Mouse (Mus musculus): ENCODE data around the gene Ankrd23.
A peak's percentile ranks its signal among the peaks of the same experiment; 100 is the strongest.
"Not testable (repeated sequence)": the region's sequence is repeated elsewhere in the genome, so short reads cannot be mapped to it uniquely, and the experiment has no call there.

Ankrd23 gene

GRCm38 (mm10) chr1:36536783-36537182 lies at the start of gene Ankrd23:
Gene Ankrd23, minus strand, starts transcription at chr1:36536883.
- not testable (repeated sequence) for DNase-seq

DNA sequence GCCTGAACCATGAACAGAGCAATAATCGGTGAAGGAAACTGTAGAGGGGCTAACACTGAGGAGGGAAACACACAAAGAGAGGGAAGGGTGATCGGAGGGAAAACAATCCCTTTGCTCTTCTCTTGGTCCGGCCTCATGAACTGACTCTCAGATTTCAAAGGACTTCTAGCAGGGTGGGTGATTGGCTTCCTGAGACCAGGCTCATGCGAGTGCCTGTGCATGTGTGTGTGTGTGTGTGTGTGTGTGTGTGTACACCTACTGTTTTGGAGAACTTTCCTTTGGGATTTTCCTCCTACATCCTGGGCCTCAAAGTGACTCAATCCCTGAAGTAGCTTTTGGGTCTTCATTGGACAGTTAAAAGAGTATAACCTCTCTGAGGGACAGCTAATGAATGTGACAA lies 49.6 kb upstream of the Ankrd23 start:
- DNase-seq, result no peak

GRCm38 (mm10) chr1:36583408-36584116 lies 46.9 kb upstream of the Ankrd23 start:
- DNase-seq, result no peak

DNA sequence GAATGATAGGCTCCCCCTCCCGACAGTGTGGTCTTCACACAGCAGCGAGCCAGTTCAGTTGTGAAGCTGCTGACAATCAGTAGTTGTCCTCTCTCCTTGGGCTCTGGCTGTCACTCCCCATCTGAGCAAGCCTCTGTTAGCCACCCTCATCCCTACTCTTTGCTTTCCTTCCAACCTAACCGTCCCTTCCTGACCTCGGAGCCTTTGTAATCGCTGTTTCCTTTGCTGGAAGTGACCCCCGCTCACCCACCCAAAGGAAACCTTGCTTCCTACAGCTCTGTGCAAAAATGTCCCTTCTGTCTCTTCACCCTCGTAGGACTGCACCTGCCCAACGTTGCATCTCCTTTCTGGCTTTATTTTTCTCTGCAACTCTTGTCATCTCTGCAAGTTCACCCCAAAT lies 45.5 kb upstream of the Ankrd23 start:
- no peak for DNase-seq

- no peak for DNase-seq
These were observed 44.6 kb upstream of the Ankrd23 start for GRCm38 (mm10) chr1:36581260-36581659.

DNA sequence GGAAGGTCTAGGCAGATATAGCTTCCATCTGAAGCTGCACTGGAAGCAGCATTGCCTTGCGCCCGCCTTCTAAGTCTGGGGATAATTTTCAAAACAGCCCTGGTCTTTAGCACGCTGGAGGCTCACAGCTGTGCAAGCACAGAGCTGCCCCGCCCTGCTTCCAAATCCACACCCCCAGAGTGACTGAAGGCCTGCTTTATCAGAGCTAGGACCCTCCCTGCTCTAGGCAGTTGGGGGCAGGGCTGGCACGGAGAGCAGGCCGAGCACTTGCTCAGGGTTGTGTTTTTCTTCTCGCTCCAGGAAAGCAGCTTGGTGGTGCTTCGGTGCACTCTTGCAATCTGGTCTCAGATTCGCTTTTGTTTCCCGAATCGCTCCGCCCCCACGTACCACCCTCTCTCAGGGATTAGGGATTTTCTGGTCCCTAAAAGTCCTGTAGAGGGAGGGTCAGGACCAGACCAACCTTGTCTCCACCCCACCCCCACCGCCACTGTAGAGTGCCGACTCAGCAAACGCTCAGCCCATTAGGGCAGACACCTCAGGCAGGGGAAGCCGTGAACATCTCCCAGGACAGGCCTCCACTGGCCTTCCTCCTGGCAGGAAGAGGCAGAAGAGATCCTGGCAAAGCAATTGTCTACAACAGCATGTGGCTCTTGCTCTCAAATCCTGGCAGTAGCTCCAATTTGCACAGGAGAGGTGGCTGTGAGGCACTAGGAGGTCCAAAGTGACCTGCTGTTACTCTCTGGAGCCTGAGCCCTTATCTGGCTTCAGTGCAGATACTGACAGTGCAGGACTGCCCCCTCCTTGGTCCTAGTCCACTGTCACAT lies 43.9 kb upstream of the Ankrd23 start:
- peak; percentile 79 for DNase-seq

DNA sequence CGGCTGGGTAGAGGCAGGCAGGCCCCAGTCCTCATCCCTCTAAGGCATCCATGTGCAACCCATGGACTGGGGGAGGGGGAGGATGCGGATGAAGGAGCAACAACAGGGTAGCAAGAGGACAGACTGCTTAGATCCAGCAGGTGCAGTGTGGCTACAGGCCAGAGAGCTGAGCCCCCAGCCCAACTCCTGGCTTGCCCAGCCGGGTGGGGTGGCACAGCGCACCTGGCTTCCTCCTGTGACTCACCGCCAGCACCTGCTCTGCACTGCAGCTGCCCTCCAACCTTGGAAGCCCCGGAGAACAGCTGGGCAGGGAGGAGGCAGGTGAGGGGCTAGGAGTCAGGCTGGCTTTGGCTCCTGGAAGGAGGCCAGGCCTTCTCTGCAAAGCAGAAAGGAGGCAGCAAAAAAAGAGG lies 43.3 kb upstream of the Ankrd23 start:
- no peak for DNase-seq

- DNase-seq, result no peak
These were observed 40.5 kb upstream of the Ankrd23 start for GRCm38 (mm10) chr1:36576991-36577675.

DNA sequence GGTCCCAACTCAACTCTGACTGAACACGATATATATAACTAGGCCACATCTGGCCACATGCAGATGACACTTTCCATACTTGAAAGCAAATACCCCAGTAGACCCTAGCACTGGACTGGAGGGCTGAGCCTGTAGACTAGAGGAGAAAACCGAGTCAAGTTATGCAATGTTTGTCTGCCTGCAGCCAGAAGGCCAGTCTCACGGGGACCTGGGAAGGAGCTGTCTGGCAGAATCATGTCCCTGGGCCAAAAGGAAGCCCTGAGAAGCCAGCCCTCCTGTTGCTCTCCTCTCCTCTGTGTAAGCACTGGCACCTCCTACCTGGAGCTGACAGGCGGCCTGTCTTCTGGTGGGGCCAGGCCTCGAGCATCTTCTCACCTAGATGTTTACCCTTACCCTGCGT lies 38.7 kb upstream of the Ankrd23 start:
- DNase-seq, result no peak

DNA sequence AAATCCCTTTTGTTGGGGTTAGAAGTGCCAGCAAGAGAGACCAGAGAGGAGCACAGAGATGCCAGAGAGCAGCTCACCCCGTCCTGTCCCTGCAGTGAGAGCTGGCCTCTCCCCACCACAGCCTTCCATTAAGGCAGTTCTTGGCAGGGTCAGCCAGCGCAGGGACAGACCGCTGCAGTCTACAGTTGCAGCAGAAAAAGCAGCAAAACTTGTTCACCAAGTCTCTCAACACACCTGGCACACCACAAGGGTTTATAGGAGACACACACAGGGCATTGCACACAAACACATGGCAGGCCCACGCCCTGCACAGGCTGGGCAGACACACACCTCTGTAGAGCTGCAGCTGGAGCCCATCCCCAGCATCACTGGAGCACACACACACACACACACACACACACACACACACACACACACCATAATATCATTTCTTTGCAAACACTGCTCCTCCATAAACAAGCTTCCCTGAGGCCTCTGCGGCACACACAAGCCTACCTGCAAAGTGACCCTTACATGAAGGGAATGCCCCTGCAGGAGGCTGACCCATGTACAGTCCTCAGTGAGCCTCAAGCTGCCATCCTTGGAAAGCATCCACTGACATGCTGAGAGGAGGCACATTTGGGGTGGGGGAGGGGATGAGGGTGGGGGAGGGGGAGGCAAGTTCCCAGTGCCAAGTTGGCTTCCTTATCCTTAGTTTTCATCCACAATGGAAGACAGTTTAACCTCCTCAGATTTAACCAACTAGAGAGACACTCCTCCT lies 37.7 kb upstream of the Ankrd23 start:
- no peak for DNase-seq

GRCm38 (mm10) chr1:36573524-36573923 lies 36.8 kb upstream of the Ankrd23 start:
- DNase-seq, result no peak

DNA sequence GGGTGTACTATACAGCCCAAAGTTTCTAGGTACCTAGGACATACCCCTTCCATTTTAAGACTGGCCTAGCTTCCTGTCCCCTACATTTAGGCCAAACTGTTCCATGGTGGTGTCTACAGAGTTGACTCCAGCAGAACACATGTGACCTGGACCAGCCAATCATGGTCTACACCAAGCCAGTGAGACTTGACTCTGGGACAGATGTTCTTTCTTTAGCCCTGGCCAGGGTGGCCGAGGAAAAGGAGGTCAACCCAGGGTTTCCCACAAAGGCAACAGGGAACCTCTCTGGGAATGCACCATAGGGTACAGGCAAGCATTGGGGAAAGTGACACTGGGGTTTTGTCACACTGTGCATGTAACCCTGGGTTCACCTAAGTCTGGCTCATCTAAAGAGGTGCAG lies 36.0 kb upstream of the Ankrd23 start:
- DNase-seq, result no peak

DNA sequence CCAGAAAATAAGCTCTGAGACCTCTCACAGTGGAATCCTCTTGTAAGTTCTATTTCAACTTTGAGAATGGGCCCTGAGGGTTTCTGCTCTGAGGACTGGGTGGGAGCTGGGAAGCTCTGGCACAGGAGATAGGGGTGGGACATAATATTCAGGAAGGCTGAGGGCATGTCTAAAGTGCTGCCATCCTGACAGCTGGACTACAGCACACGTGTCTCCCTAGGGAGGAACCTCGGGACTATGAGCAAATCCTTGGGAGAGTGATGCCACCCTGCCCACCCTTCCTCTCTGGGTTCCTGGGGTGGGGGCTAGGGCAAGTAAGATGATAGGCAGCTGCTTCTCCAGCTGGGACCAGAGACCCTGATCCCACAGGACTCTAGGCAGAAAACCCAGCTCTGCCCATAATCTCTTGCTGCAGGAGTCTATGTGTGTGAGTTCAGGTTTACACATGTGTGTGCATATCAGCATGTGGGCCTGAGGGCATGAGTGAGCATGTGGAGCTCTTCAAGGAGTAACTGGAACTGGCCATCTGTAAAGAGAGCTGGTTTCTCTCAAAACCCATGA lies 35.5 kb upstream of the Ankrd23 start:
- DNase-seq, result no peak

GRCm38 (mm10) chr1:36571627-36572026 lies 34.9 kb upstream of the Ankrd23 start:
- no peak for DNase-seq

DNA sequence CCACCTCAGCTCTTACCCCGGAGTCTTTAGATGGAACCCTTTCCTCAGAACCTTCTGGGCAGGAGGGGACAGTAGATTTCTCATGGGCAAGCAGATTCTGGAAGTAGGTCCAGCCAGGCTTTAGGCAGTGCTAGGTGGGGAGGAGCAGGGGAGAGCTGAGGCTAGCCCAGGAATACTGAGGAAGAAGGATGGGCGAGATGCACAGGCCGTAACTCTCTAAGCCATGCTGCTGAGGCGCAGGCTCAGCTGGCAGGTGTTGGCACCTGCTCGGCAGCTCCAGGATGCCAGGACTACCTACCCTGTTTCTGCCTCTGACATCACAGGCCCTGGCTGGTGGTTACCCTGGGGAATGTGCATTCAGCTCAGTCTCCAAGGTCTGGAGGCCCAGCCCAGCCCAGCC lies 33.6 kb upstream of the Ankrd23 start:
- no peak for DNase-seq

DNA sequence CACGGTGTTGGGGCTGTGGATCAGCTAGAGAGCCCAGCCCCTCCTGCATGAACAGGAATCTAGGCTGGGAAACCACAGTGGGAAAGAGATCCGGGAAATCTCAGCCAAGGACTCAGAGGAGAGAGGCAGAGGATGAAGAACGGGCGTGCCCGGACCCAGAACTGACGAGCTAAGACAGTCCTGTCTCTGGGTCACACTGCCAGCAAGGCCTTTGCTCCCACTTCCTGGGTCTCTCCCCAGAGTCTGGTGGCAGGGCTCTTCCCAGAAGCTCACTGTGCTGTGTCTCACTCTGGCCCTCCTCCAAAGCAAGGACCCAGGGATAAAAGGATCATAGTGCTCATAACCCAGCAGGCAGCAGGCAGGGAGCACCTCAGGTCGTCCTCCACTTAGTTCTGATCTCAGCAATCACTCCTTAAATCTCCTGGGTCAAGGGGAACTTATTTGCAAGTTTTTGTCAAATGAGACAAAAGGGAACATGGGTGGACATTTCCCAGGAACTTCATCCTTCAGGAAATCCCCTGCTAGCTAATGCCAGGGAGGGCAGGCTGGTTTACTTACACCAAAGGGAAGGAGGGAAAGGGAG lies 33.1 kb upstream of the Ankrd23 start:
- no peak for DNase-seq

GRCm38 (mm10) chr1:36568776-36569175 lies 32.1 kb upstream of the Ankrd23 start:
- no peak for DNase-seq

DNA sequence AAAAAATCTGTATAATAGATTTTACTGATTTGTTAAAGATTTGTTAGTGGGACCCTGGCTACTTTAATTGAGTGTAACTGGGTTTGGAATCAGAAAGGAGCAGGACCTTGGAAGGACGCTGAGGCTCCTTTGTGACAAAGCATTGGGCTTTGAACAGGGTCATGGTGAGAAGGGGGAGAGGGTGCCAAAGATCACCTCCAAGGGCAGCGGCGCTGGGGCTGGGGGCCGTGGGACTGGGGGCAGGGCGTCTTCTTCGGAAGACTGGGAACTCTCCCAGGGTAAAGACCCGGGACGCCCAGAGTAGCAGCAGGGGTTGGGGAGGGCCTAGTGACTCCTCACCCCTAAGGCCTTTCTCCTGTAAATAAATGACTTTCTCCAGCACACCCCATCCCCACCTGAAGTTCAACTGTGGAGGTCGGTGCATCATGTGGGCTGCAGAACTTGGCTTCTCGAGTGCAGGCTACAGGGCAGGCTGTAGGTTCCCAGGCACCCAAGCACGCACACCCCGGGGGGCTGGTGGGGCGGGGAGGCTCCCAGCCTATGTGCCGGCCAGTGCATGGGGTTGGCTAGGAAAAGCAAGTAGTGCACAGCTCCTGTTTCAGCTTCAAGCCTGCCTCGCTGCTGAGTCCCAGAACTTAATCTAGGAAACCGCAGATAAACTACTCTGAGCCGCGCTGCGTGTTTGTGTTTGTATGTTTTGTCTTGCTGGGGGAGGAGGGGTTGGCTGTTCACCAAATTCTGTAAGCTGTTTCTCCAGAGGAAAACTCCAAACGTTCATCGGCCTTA lies 31.3 kb upstream of the Ankrd23 start:
- no peak for DNase-seq

- no peak for DNase-seq
These were observed 29.7 kb upstream of the Ankrd23 start for GRCm38 (mm10) chr1:36566425-36566824.

- no peak for DNase-seq
These were observed 27.4 kb upstream of the Ankrd23 start for GRCm38 (mm10) chr1:36564101-36564500.

GRCm38 (mm10) chr1:36563632-36564031 lies 26.9 kb upstream of the Ankrd23 start:
- DNase-seq, result no peak
